ENCODE assay signal across 7 mouse cellular contexts in genomic region chr10:12919287-12919686, GRCm38 (mm10). TPM values are rescaled to one million over a fixed set of nuclear protein-coding genes. Genes with fewer than 3 reads are reported as not detected.
A peak's percentile ranks its signal among the peaks of the same experiment; 100 is the strongest.
DNase-seq lines count a peak whose midpoint lies in the region; ATAC-seq and TF ChIP-seq lines count a peak whose summit lies in the region.

No protein-coding gene starts in this region.

- ATAC-seq in midbrain, postnatal 0 days (ENCODE audit: low FRiP score): no peak
- ATAC-seq in midbrain, embryonic 15.5 days (replicated peaks): no peak
- peak; percentile 71; the same call in 1 of the 2 replicates for ATAC-seq in intestine, postnatal 0 days
- ATAC-seq in erythroblast, adult 5-6 weeks (replicated peaks; ENCODE audit: low FRiP score, poor library complexity, severe bottlenecking): no peak

- peak; percentile 56 for DNase-seq in midbrain, postnatal 0 days (ENCODE audit: low spot score)
- peak; percentile 25 for DNase-seq in lung, postnatal 14 days
- DNase-seq in frontal cortex, postnatal 14 days (ENCODE audit: low spot score in 2 of 2): no peak

- no peak overlapping the region for H3K27ac ChIP-seq in midbrain, postnatal 0 days (ENCODE audit: low read depth, low read length)
- H3K27ac ChIP-seq in midbrain, embryonic 15.5 days: no peak overlapping the region
- H3K27ac ChIP-seq in cortical plate, adult 2 months (ENCODE audit: insufficient read depth, low read length): no peak overlapping the region
- no peak overlapping the region for H3K27ac ChIP-seq in intestine, postnatal 0 days (ENCODE audit: low read depth, low read length)

- no peaks in the 10 kb centered on the region for H3K36me3 ChIP-seq in midbrain, postnatal 0 days (ENCODE audit: insufficient read depth, low read length)
- H3K36me3 ChIP-seq in midbrain, embryonic 15.5 days (replicated peaks): no peaks in the 10 kb centered on the region
- H3K36me3 ChIP-seq in intestine, postnatal 0 days (ENCODE audit: control insufficient read depth, insufficient read depth): no peaks in the 10 kb centered on the region

- no peaks in the 10 kb centered on the region for H3K4me1 ChIP-seq in midbrain, postnatal 0 days (ENCODE audit: insufficient read depth, low read length)
- peaks cover 7% of the 10 kb centered on the region for H3K4me1 ChIP-seq in midbrain, embryonic 15.5 days
- H3K4me1 ChIP-seq in cortical plate, adult 2 months (ENCODE audit: control insufficient read depth, insufficient read depth, low read length): no peaks in the 10 kb centered on the region
- H3K4me1 ChIP-seq in intestine, postnatal 0 days (replicated peaks; ENCODE audit: control insufficient read depth, insufficient read depth, low read length): no peaks in the 10 kb centered on the region

- 45% methylated on average over 5 of the region's 5 CpGs for WGBS in midbrain, postnatal 0 days
- WGBS in midbrain, embryonic 15.5 days: 42% methylated on average over 5 of the region's 5 CpGs
- WGBS in intestine, postnatal 0 days: 48% methylated on average over 5 of the region's 5 CpGs

- no peaks in the 10 kb centered on the region for H3K9me3 ChIP-seq in midbrain, postnatal 0 days (ENCODE audit: low read length)
- H3K9me3 ChIP-seq in midbrain, embryonic 15.5 days: no peaks in the 10 kb centered on the region
- H3K9me3 ChIP-seq in intestine, postnatal 0 days (ENCODE audit: control insufficient read depth): no peaks in the 10 kb centered on the region

- no peaks in the 10 kb centered on the region for H3K27me3 ChIP-seq in midbrain, postnatal 0 days (ENCODE audit: insufficient read depth, low read length)
- H3K27me3 ChIP-seq in midbrain, embryonic 15.5 days (replicated peaks): no peaks in the 10 kb centered on the region
- H3K27me3 ChIP-seq in intestine, postnatal 0 days (replicated peaks; ENCODE audit: control insufficient read depth, insufficient read depth, low read length): no peaks in the 10 kb centered on the region

- no peak overlapping the region for H3K4me2 ChIP-seq in midbrain, postnatal 0 days (ENCODE audit: low read depth, low read length, poor library complexity, severe bottlenecking)
- no peak overlapping the region for H3K4me2 ChIP-seq in midbrain, embryonic 15.5 days
- H3K4me2 ChIP-seq in intestine, postnatal 0 days (replicated peaks; ENCODE audit: low read depth): no peak overlapping the region

- H3K4me3 ChIP-seq in midbrain, postnatal 0 days (ENCODE audit: low read depth, low read length): no peak overlapping the region
- no peak overlapping the region for H3K4me3 ChIP-seq in midbrain, embryonic 15.5 days
- H3K4me3 ChIP-seq in cortical plate, adult 2 months (ENCODE audit: insufficient read depth, low read length): no peak overlapping the region
- no peak overlapping the region for H3K4me3 ChIP-seq in intestine, postnatal 0 days (ENCODE audit: low read depth, low read length)

- peak; percentile 53 for TF ChIP-seq CTCF in midbrain, postnatal 0 days (IDR thresholded peaks at IDR 0.05)
- peak; percentile 27; the same call in 1 of the 2 replicates for TF ChIP-seq CTCF in cortical plate, adult 2 months (IDR thresholded peaks at IDR 0.05; ENCODE audit: extremely low read depth, insufficient read depth, low read length)
- peak; percentile 74 for TF ChIP-seq CTCF in intestine, postnatal 0 days (IDR thresholded peaks at IDR 0.05; ENCODE audit: low read depth)

- no peak for TF ChIP-seq POLR2A in cortical plate, adult 2 months (IDR thresholded peaks at IDR 0.05; ENCODE audit: extremely low read depth, insufficient read depth, low read length)

- H3K9ac ChIP-seq in midbrain, postnatal 0 days (replicated peaks; ENCODE audit: low read length, poor library complexity, severe bottlenecking): no peak overlapping the region
- no peak overlapping the region for H3K9ac ChIP-seq in midbrain, embryonic 15.5 days
- H3K9ac ChIP-seq in intestine, postnatal 0 days (ENCODE audit: low read depth, low read length): no peak overlapping the region

RNA-seq across cellular contexts. Expression of gene Stx11, which starts 44.8 kb away (rescaled TPM):
- 1.8 and 7.8 TPM in 2 replicates for total RNA-seq in midbrain, postnatal 0 days (2014; rRNA removed)
- 0.92 and 1.1 TPM in 2 replicates for polyA plus RNA-seq in midbrain, postnatal 0 days (2015; fragmentation: Nextera tagmentation; extraction: Ambion mirVana)
- 1.4 and 1.7 TPM in 2 replicates for polyA plus RNA-seq in midbrain, embryonic 15.5 days (2015; fragmentation: Nextera tagmentation; extraction: Ambion mirVana)
- 0.15 and 0.25 TPM in 2 replicates for polyA plus RNA-seq in cortical plate, adult 2 months (2012; rRNA removed)
- 0.67 and 1.0 TPM in 2 replicates for polyA plus RNA-seq in intestine, postnatal 0 days (2015; fragmentation: Nextera tagmentation; extraction: Ambion mirVana)
- 7.9 and 11.7 TPM in 2 replicates for total RNA-seq in erythroblast, adult 5-6 weeks (2015; ENCODE audit: low replicate concordance)
- total RNA-seq in erythroblast, adult 5-6 weeks (2017; ENCODE audit: low replicate concordance): 7.6 and 8.1 TPM in 2 replicates

RNA-seq across cellular contexts. Expression of gene Utrn, which starts 50.1 kb away (rescaled TPM):
- 20.6 and 29.2 TPM in 2 replicates for total RNA-seq in midbrain, postnatal 0 days (2014; rRNA removed)
- polyA plus RNA-seq in midbrain, postnatal 0 days (2015; fragmentation: Nextera tagmentation; extraction: Ambion mirVana): 13.9 and 15.4 TPM in 2 replicates
- polyA plus RNA-seq in midbrain, embryonic 15.5 days (2015; fragmentation: Nextera tagmentation; extraction: Ambion mirVana): 19.7 and 21.1 TPM in 2 replicates
- 32.3 and 35.6 TPM in 2 replicates for polyA plus RNA-seq in cortical plate, adult 2 months (2012; rRNA removed)
- polyA plus RNA-seq in intestine, postnatal 0 days (2015; fragmentation: Nextera tagmentation; extraction: Ambion mirVana): 21.5 and 22.6 TPM in 2 replicates
- total RNA-seq in erythroblast, adult 5-6 weeks (2015; ENCODE audit: low replicate concordance): 25.5 and 40.7 TPM in 2 replicates
- total RNA-seq in erythroblast, adult 5-6 weeks (2017; ENCODE audit: low replicate concordance): 46.3 and 46.7 TPM in 2 replicates

Comparison
In these comparisons a context has a peak if more than half of its experiments do, and no peak if none do; other contexts are left out.
1. DNase-seq: peak in midbrain, postnatal 0 days (single experiment) and lung, postnatal 14 days (single experiment); none in frontal cortex, postnatal 14 days (0 of 2).
2. Peak in every context shown above with its lines, with median percentiles within 50 percentile points of each other: CTCF ChIP-seq.